Mouse (Mus musculus) thymus, adult 2 months (tissue): ENCODE measurements around the gene Sept4. TPM values are rescaled to one million over a fixed set of nuclear protein-coding genes. Genes with fewer than 3 reads are reported as not detected.

ENCODE experiments used
- DNase-seq: peaks from one replicate; pipeline ENCODE4 v3.0.0; 2021
- H3K27ac ChIP-seq: fragments of 200-500 bp; 2 replicates; pipeline ENCODE4 v1.5.1; 2012; ENCODE audit warnings: low read length, control low read depth; ENCODE audit not compliant: control insufficient read depth, insufficient read depth
- H3K27me3 ChIP-seq: fragments of 200-500 bp; 2 replicates; pipeline ENCODE4 v1.6.1; 2012; ENCODE audit warnings: mild to moderate bottlenecking, low read length, moderate library complexity, mixed read lengths; ENCODE audit not compliant: control insufficient read depth, insufficient read depth
- H3K36me3 ChIP-seq: fragments of 200-500 bp; 2 replicates; pipeline ENCODE4 v1.6.1; 2012; ENCODE audit warnings: mild to moderate bottlenecking, low read length, moderate library complexity; ENCODE audit not compliant: control insufficient read depth, insufficient read depth
- H3K4me1 ChIP-seq: fragments of 200-500 bp; replicated peaks from 2 replicates; pipeline ENCODE4 v1.6.1; 2012; ENCODE audit warnings: low read length; ENCODE audit not compliant: control insufficient read depth, insufficient read depth
- H3K4me3 ChIP-seq: fragments of 200-500 bp; 2 replicates; pipeline ENCODE4 v1.5.1; 2012; ENCODE audit warnings: mild to moderate bottlenecking, low read length, control low read depth, moderate library complexity; ENCODE audit not compliant: control insufficient read depth, insufficient read depth
- CTCF ChIP-seq: fragments of 200-500 bp; IDR thresholded peaks from 2 replicates; pipeline ENCODE4 v1.5.1; 2012; ENCODE audit warnings: mild to moderate bottlenecking, control low read depth, low read length, moderate library complexity, borderline replicate concordance; ENCODE audit not compliant: control insufficient read depth, poor library complexity, insufficient read depth; ENCODE audit errors: extremely low read depth
- POLR2A ChIP-seq: fragments of 200-500 bp; IDR thresholded peaks from 2 replicates; pipeline ENCODE4 v1.6.1; 2012; ENCODE audit warnings: mild to moderate bottlenecking, low read length, control low read depth, moderate library complexity; ENCODE audit not compliant: control insufficient read depth, poor library complexity, insufficient read depth; ENCODE audit errors: extremely low read depth
- WGBS: fragments of 180-500 bp; shearing (Covaris S2); methylation state at CpG from one replicate; pipeline ENCODE4 v1.1.7; 2018; 5-methylcytosine and 5-hydroxymethylcytosine counted together
- polyA plus RNA-seq: library from polyadenylated mRNA; depleted of rRNA; stranded (reverse); fragments of >200 nt; gene quantifications from 2 replicates; pipeline ENCODE4 v1.2.3, GENCODE M21; 2012

Gene Sept4
- polyA plus RNA-seq, 1 experiment: 13.2 TPM

DNA sequence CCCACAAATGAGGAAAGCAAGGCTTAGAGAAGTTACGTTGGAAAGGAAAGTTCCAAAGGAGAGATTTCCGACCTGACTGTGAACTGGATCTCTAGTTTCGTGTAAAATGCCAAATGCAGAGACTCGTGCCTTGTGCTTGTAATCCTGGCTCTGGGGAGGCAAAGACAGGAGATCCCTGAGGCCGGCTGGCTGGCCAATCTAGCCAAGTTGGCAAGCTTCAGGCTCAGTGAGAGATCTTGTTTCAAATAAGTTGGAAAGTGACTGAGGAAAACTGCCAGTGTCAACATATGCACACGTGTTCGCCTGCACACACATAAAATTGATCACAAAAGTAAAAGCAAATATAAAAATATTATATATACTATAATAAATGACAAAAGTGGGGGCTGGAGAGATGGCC, 40.6 kb downstream of the Sept4 start:
- WGBS: 98% methylated on average over 7 of the region's 7 CpGs
- Histone ChIP-seq H3K36me3 (peaks cover 94% of the 10 kb centered on the region), H3K27me3 (no peaks in the 10 kb centered on the region), H3K27ac (no peak overlapping the region), H3K4me1 (no peaks in the 10 kb centered on the region), H3K4me3 (no peak overlapping the region)
- no peak for DNase-seq
- TF ChIP-seq POLR2A (no peak), CTCF (no peak)

DNA sequence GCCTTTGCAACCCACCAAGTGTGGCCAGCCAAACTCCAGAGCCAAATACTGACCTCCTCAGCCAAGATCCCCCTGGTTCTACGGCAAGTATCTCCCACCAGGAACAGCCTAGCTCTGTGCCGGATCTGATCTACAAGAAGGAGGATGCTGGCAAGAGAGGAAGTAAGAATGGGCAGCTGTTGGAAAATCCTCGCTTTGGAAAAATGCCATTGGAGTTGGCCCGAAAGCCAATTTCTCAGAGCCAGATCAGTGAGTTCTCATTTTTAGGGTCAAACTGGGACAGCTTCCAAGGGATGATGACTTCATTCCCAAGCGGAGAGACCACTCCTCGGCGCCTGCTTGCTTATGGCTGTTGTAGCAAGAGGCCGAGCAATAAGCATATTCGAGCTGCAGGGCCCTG, 42.8 kb downstream of the Sept4 start:
- Histone ChIP-seq H3K4me3 (no peak overlapping the region), H3K27me3 (no peaks in the 10 kb centered on the region), H3K27ac (no peak overlapping the region), H3K4me1 (no peaks in the 10 kb centered on the region), H3K36me3 (peaks cover 92% of the 10 kb centered on the region)
- no peak for DNase-seq
- WGBS: 96% methylated on average over 9 of the region's 9 CpGs
- TF ChIP-seq POLR2A (no peak), CTCF (no peak)

DNA sequence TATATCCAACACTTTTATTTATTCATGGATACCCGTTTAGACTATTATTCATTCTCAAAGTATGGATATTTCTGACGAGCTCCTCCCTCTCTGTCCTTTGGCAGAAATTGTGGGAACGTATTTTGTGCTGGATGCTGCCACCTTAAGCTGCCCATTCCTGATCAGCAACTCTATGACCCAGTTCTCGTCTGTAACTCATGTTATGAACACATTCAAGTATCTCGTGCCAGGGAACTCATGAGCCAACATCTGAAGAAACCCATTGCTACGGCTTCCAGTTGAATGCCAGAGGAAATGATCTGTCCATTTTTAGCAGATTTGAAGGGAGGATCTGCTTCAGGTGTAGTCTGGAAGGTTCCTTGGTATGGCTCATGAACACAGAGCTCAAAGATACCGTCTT, 45.3 kb downstream of the Sept4 start:
- Histone ChIP-seq H3K4me1 (no peaks in the 10 kb centered on the region), H3K27ac (no peak overlapping the region), H3K4me3 (no peak overlapping the region), H3K27me3 (no peaks in the 10 kb centered on the region), H3K36me3 (peaks cover 86% of the 10 kb centered on the region)
- no peak for TF ChIP-seq POLR2A
- TF ChIP-seq CTCF: no peak
- 94% methylated on average over 7 of the region's 7 CpGs for WGBS
- no peak for DNase-seq

- 96% methylated on average over 5 of the region's 5 CpGs for WGBS
- Histone ChIP-seq H3K4me3 (no peak overlapping the region), H3K36me3 (peaks cover 75% of the 10 kb centered on the region), H3K4me1 (no peaks in the 10 kb centered on the region), H3K27ac (no peak overlapping the region), H3K27me3 (no peaks in the 10 kb centered on the region)
- DNase-seq: no peak
- TF ChIP-seq CTCF (no peak), POLR2A (no peak)
These were observed 46.8 kb downstream of the Sept4 start for GRCm38 (mm10) chr11:87615551-87615950.

DNA sequence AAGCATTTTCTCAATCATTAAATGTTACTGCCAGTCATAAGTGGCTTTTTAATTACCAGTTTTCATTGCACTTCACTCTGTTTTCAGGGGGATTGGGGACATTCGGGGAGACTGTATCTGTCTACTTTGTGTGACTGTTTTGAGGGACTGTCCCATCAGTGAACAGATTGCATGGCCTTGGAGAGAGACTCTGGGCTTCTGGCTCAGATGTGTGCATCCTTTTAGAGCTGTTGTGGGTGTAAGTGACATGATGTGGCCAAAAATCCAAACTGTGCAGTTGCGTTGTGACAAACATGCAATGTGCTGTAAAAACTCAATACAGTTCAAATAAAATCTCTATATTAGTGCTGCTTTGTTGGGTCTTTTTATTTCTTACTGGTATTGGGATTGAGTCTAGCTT, 47.2 kb downstream of the Sept4 start:
- Histone ChIP-seq H3K27me3 (no peaks in the 10 kb centered on the region), H3K4me3 (no peak overlapping the region), H3K4me1 (no peaks in the 10 kb centered on the region), H3K36me3 (peaks cover 71% of the 10 kb centered on the region), H3K27ac (no peak overlapping the region)
- DNase-seq: no peak
- TF ChIP-seq POLR2A: no peak
- no peak for TF ChIP-seq CTCF
- WGBS: 98% methylated on average over 2 of the region's 2 CpGs

GRCm38 (mm10) chr11:87616790-87617474, 48.2 kb downstream of the Sept4 start, which contains the start of gene Hsf5:
Gene Hsf5 (plus strand): TSS chr11:87617164.
- WGBS: 99% methylated on average over 69 of the region's 69 CpGs
- Histone ChIP-seq H3K4me3 (no peak within 1 kb of the TSS), H3K36me3 (peaks cover 61% of the 10 kb centered on the region), H3K27ac (no peak within 1 kb of the TSS), H3K4me1 (no peaks in the 10 kb centered on the region), H3K27me3 (no peaks in the 10 kb centered on the region)
- no peak for TF ChIP-seq POLR2A
- TF ChIP-seq CTCF: no peak
- no peak for DNase-seq
